Mouse (Mus musculus) testis, adult 10 weeks (tissue): Measurements from ENCODE around the gene Mmgt2. TPM values are rescaled to one million over a fixed set of nuclear protein-coding genes. Genes with fewer than 3 reads are reported as not detected.

ENCODE experiments used
- polyA plus RNA-seq: library from polyadenylated mRNA; stranded (reverse); fragments of 350-450 nt; fragmentation: Illumina TruSeq; extraction: RNeasy Lipid Tissue Mini Kit (QIAGEN cat#74804); gene quantifications from one replicate; pipeline ENCODE4 v1.2.3, GENCODE M21; 2014; ENCODE audit warnings: low read depth, low replicate concordance

Gene Mmgt2
- 2.9 TPM for polyA plus RNA-seq

GRCm38 (mm10) chr11:62648591-62649391 lies at the start of gene Mmgt2:
Gene Mmgt2, plus strand, starts transcription at chr11:62648664.

GRCm38 (mm10) chr11:62647661-62648590 lies 538 bp upstream of the Mmgt2 start, which contains the start of gene Lrrc75a:
Gene Lrrc75a, minus strand, starts transcription at chr11:62648523.

Other genes with a start within 250 kb of the Mmgt2 start
- 2.3 TPM for gene Pigl, start 190.2 kb upstream of the Mmgt2 start, polyA plus RNA-seq
- gene Ncor1, start 190.1 kb upstream of the Mmgt2 start, polyA plus RNA-seq: 143 TPM
- gene Cenpv, start 109.4 kb upstream of the Mmgt2 start, polyA plus RNA-seq: 386 TPM
- gene Ubb, start 97.5 kb upstream of the Mmgt2 start, polyA plus RNA-seq: 138 TPM
- gene Trpv2, start 74.2 kb upstream of the Mmgt2 start, polyA plus RNA-seq: not detected
- gene Lrrc75a, start 141 bp upstream of the Mmgt2 start, polyA plus RNA-seq: 7.3 TPM
- gene Zfp287, start 83.2 kb downstream of the Mmgt2 start, polyA plus RNA-seq: 6.9 TPM
- gene Gm10428, start 104.4 kb downstream of the Mmgt2 start, polyA plus RNA-seq: not detected
- 44.9 TPM for gene Zfp286, start 140.8 kb downstream of the Mmgt2 start, polyA plus RNA-seq
- gene Trim16, start 171.6 kb downstream of the Mmgt2 start, polyA plus RNA-seq: 0.08 TPM
- gene Fbxw10, start 198.4 kb downstream of the Mmgt2 start, polyA plus RNA-seq: 212 TPM
- gene Tvp23b, start 230.8 kb downstream of the Mmgt2 start, polyA plus RNA-seq: 43.3 TPM